Mouse (Mus musculus): ENCODE results near the gene Thsd4. TPM values are rescaled to one million over a fixed set of nuclear protein-coding genes. Genes with fewer than 3 reads are reported as not detected.

Thsd4 gene
- polyA plus RNA-seq, 1 experiment from 2014 or later = 11.4 TPM

DNA sequence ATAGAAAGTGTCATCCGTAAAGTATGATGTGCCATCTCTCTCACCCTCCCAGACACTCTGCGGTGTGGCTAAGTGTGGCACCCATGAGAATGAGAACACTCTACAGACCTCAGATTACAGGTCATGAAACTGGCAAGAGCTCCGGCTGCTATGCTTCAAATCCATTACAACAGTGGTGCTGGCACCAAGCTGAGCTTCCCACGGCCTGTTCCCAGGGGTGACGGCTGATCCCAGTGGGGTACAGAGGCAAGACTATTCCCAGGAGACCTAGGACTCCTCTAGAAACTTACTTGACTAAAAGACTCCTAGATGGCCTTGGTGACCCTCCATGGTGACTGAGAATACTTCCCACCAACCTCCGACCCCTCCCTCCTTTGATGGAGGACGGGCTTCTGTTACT lies 209.2 kb downstream of the Thsd4 start:
- no peaks in the 10 kb centered on the region for H3K36me3 ChIP-seq (ENCODE audit: control insufficient read depth, insufficient read depth)
- TF ChIP-seq CTCF (IDR thresholded peaks at IDR 0.05; ENCODE audit: low read depth) = no peak
- no peak for ATAC-seq
- H3K27me3 ChIP-seq (replicated peaks; ENCODE audit: control insufficient read depth, insufficient read depth, low read length) = no peaks in the 10 kb centered on the region
- H3K9ac ChIP-seq (ENCODE audit: low read depth, low read length) = no peak overlapping the region
- WGBS = 85% methylated on average over 7 of the region's 7 CpGs
- no peak overlapping the region for H3K4me2 ChIP-seq (replicated peaks; ENCODE audit: low read depth)
- peaks cover 52% of the 10 kb centered on the region for H3K4me1 ChIP-seq (replicated peaks; ENCODE audit: control insufficient read depth, insufficient read depth, low read length)
- no peaks in the 10 kb centered on the region for H3K9me3 ChIP-seq (ENCODE audit: control insufficient read depth)
- 0 out of 2 replicates have a peak overlapping the region, but pooled peaks have one; percentile 36 for H3K27ac ChIP-seq (ENCODE audit: low read depth, low read length)
- no peak overlapping the region for H3K4me3 ChIP-seq (ENCODE audit: low read depth, low read length)

DNA sequence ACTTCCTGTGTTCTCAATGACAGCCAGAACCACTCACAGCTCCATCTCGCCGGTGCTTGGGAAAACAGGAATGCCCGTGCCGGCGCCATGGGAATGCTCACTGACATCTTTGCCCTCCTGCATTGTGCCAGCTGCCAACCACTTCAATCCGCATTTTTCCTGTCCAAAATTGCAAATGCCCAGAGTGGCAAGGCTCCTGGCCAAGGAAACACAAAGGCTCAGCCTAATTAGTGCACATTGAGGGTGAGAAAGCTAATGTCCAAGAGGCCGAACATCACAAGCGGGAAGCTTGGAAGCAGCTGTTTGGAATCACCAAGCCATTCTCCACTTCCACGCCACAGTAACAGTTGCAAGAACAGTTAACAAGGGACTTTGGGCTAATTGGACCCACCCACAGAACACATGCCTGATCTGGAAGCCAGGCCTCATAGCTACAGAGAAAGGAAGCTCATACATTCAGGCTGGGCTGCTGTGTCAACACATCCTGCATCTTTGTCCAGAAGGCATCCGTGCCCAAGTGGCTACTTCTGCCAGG lies 210.2 kb downstream of the Thsd4 start:
- no peaks in the 10 kb centered on the region for H3K36me3 ChIP-seq (ENCODE audit: control insufficient read depth, insufficient read depth)
- peaks cover 47% of the 10 kb centered on the region for H3K4me1 ChIP-seq (replicated peaks; ENCODE audit: control insufficient read depth, insufficient read depth, low read length)
- H3K4me2 ChIP-seq (replicated peaks; ENCODE audit: low read depth) = no peak overlapping the region
- ATAC-seq = no peak
- H3K9ac ChIP-seq (ENCODE audit: low read depth, low read length) = no peak overlapping the region
- peak overlapping the region; percentile 36 for H3K27ac ChIP-seq (ENCODE audit: low read depth, low read length)
- H3K9me3 ChIP-seq (ENCODE audit: control insufficient read depth) = no peaks in the 10 kb centered on the region
- no peak for TF ChIP-seq CTCF (IDR thresholded peaks at IDR 0.05; ENCODE audit: low read depth)
- no peaks in the 10 kb centered on the region for H3K27me3 ChIP-seq (replicated peaks; ENCODE audit: control insufficient read depth, insufficient read depth, low read length)
- WGBS = 59% methylated on average over 10 of the region's 10 CpGs
- no peak overlapping the region for H3K4me3 ChIP-seq (ENCODE audit: low read depth, low read length)

DNA sequence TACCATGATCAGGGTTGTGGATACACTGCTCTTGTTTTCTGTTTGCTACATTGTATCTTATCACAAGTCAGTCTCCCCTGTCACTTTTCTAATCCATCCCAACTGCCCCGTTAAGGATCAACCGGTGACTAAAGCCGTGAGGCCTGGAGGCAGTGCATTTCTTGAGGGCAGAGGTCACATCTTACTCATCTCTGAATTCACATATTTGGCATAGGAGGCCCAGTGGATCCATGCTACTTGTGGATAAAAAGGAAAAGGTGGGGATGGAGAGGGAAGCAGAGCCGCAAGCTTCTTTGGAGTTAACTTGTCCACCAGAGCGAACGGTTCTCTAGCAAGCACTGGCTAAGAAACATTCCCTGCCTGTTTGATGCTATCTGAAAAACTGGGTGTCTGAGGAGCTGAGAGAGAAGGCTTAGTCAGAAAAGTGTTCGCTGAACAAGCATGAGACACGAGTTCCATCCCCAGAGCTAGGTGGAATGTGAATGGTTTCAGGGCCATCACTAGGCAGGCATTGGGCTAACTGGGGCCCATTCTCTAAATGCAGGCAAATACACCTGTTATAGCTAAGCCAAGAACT lies 211.0 kb downstream of the Thsd4 start:
- H3K4me3 ChIP-seq (ENCODE audit: low read depth, low read length) = no peak overlapping the region
- WGBS = 63% methylated on average over 8 of the region's 8 CpGs
- H3K27ac ChIP-seq (ENCODE audit: low read depth, low read length) = peak overlapping the region; percentile 15; the same call in 1 of the 2 replicates
- no peak overlapping the region for H3K4me2 ChIP-seq (replicated peaks; ENCODE audit: low read depth)
- no peaks in the 10 kb centered on the region for H3K9me3 ChIP-seq (ENCODE audit: control insufficient read depth)
- H3K4me1 ChIP-seq (replicated peaks; ENCODE audit: control insufficient read depth, insufficient read depth, low read length) = peaks cover 41% of the 10 kb centered on the region
- no peaks in the 10 kb centered on the region for H3K27me3 ChIP-seq (replicated peaks; ENCODE audit: control insufficient read depth, insufficient read depth, low read length)
- no peak for ATAC-seq
- no peak overlapping the region for H3K9ac ChIP-seq (ENCODE audit: low read depth, low read length)
- no peaks in the 10 kb centered on the region for H3K36me3 ChIP-seq (ENCODE audit: control insufficient read depth, insufficient read depth)
- TF ChIP-seq CTCF (IDR thresholded peaks at IDR 0.05; ENCODE audit: low read depth) = no peak

DNA sequence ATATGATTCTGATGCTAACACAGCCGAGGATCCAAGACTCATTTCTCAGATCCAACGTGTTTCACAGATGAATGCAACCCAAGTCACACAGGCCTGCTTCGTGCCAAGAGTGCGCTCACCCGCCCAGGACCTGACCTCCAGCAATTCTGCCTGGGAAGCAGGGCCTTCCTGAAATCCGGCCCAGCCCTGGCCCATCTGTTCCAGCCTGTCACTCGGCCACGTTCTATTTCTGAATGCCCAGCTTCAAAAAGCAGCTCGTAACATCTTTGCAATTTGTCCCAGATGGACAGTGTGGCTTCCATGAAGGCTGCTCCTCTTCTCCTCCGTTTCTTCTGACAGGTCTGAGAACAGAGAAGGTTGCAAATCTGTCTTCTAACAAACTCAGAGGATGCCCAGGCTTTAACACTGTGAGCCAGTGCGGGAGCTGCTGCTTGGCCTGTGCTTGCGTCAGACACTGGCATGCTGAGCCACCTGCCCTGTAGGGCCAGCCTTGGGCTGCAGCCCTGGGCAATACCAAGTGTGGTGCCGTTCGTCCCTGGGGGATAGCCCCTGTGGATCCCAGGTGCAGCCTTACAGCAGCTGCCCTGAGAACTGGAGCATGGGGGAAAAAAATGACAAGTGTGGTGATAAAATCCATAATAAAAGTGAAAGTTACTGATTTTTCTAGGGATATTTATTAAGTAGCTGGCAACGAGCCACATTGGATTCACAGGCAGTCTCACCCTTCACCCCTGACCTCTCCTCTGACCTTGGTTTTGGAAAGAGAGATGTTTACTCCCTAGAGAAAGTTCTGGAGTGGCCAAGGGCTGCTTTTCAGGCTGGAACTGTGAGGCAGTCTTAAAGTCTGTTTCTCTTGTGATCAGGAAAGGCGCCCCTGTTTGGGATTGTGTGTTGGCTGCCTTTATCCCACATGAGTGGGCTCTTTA lies 211.8 kb downstream of the Thsd4 start:
- H3K27ac ChIP-seq (ENCODE audit: low read depth, low read length) = peak overlapping the region; percentile 11
- no peaks in the 10 kb centered on the region for H3K9me3 ChIP-seq (ENCODE audit: control insufficient read depth)
- no peak overlapping the region for H3K4me3 ChIP-seq (ENCODE audit: low read depth, low read length)
- WGBS = 63% methylated on average over 16 of the region's 16 CpGs
- H3K9ac ChIP-seq (ENCODE audit: low read depth, low read length) = peak overlapping the region; percentile 7; the same call in 1 of the 2 replicates
- H3K4me1 ChIP-seq (replicated peaks; ENCODE audit: control insufficient read depth, insufficient read depth, low read length) = peaks cover 36% of the 10 kb centered on the region
- no peak overlapping the region for H3K4me2 ChIP-seq (replicated peaks; ENCODE audit: low read depth)
- no peaks in the 10 kb centered on the region for H3K27me3 ChIP-seq (replicated peaks; ENCODE audit: control insufficient read depth, insufficient read depth, low read length)
- no peak for TF ChIP-seq CTCF (IDR thresholded peaks at IDR 0.05; ENCODE audit: low read depth)
- H3K36me3 ChIP-seq (ENCODE audit: control insufficient read depth, insufficient read depth) = no peaks in the 10 kb centered on the region
- ATAC-seq = no peak

DNA sequence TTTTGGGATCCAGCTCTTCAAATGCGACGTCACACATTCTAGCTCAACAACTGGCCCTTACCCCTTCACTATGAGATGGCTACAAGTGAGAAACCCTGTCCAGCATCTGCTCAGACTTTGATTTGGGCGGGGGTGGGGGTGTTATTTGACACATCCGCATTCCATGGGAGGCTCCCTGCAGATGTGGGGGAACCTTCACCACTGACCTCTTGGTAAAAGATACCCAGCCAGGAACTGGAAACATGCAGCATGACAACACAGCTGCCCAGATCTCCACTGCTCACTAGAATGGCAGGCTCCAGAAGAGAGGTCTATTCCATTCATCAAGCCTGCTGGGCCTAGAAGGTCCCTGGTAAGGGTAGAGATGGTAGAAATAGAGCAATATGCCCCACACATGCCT lies 213.7 kb downstream of the Thsd4 start:
- ATAC-seq = no peak
- WGBS = 65% methylated on average over 4 of the region's 4 CpGs
- H3K4me1 ChIP-seq (replicated peaks; ENCODE audit: control insufficient read depth, insufficient read depth, low read length) = peaks cover 27% of the 10 kb centered on the region

DNA sequence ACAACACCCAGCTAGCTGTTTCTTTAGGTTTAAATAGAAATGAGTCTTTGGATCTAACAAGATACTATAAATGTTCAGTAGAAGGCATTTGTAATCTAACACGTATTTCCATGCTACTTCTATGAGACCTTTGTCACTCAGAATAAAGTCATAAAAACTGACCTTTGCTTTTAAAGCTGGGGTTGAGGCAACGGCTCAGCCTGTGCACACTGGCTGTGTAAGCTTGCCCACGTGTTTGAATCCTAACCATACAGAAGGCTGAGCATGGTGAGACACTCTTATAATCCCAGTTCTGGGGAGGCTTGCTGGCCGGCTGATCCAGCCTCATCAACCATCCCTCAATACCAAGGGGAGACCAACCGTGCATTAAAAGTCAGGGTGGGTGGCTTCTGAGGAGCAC lies 214.4 kb downstream of the Thsd4 start:
- 44% methylated on average over 5 of the region's 5 CpGs for WGBS
- Histone ChIP-seq H3K36me3 (ENCODE audit: control insufficient read depth, insufficient read depth) (no peaks in the 10 kb centered on the region), H3K27me3 (replicated peaks; ENCODE audit: control insufficient read depth, insufficient read depth, low read length) (no peaks in the 10 kb centered on the region), H3K9ac (ENCODE audit: low read depth, low read length) (0 out of 2 replicates have a peak overlapping the region, but pooled peaks have one; percentile 1), H3K27ac (ENCODE audit: low read depth, low read length) (peak overlapping the region; percentile 83), H3K4me3 (ENCODE audit: low read depth, low read length) (no peak overlapping the region), H3K4me1 (replicated peaks; ENCODE audit: control insufficient read depth, insufficient read depth, low read length) (peaks cover 22% of the 10 kb centered on the region), H3K9me3 (ENCODE audit: control insufficient read depth) (no peaks in the 10 kb centered on the region), H3K4me2 (replicated peaks; ENCODE audit: low read depth) (no peak overlapping the region)
- TF ChIP-seq CTCF (IDR thresholded peaks at IDR 0.05; ENCODE audit: low read depth) = no peak
- peak; percentile 82 for ATAC-seq

More for the DNA sequence above, 213.7 kb downstream of the Thsd4 start:
- Histone ChIP-seq H3K4me2 (replicated peaks; ENCODE audit: low read depth) (no peak overlapping the region), H3K9ac (ENCODE audit: low read depth, low read length) (0 out of 2 replicates have a peak overlapping the region, but pooled peaks have one; percentile 1), H3K27me3 (replicated peaks; ENCODE audit: control insufficient read depth, insufficient read depth, low read length) (no peaks in the 10 kb centered on the region), H3K9me3 (ENCODE audit: control insufficient read depth) (no peaks in the 10 kb centered on the region), H3K27ac (ENCODE audit: low read depth, low read length) (peak overlapping the region; percentile 60; the same call in 1 of the 2 replicates), H3K4me3 (ENCODE audit: low read depth, low read length) (no peak overlapping the region), H3K36me3 (ENCODE audit: control insufficient read depth, insufficient read depth) (no peaks in the 10 kb centered on the region)
- TF ChIP-seq CTCF (IDR thresholded peaks at IDR 0.05; ENCODE audit: low read depth) = no peak
